Comparison of ENCODE assay signal across 8 mouse cellular contexts in genomic region chr2:6483081-6483992, GRCm38 (mm10).
A peak's percentile ranks its signal among the peaks of the same experiment; 100 is the strongest.
DNase-seq lines count a peak whose midpoint lies in the region; ATAC-seq and TF ChIP-seq lines count a peak whose summit lies in the region.

No protein-coding gene starts in this region.

- TF ChIP-seq CTCF in Patski (IDR thresholded peaks at IDR 0.05) = no peak

- in situ Hi-C loops in Patski (cut with MboI; ENCODE audit: low pct_unique_long_range_greater_than_20kb) = no loop called here

- H3K9me3 ChIP-seq in heart, embryonic 16.5 days (replicated peaks; ENCODE audit: control insufficient read depth, low read length) = no peaks in the 10 kb centered on the region
- no peaks in the 10 kb centered on the region for H3K9me3 ChIP-seq in kidney, embryonic 16.5 days (ENCODE audit: low read length)
- H3K9me3 ChIP-seq in midbrain, embryonic 11.5 days (ENCODE audit: control insufficient read depth, low read length) = no peaks in the 10 kb centered on the region

- peak; percentile 71 for ATAC-seq in Patski
- ATAC-seq in heart, embryonic 16.5 days (replicated peaks; ENCODE audit: extremely low read depth, insufficient read depth, low FRiP score) = peak; percentile 84
- peak; percentile 68 for ATAC-seq in kidney, embryonic 16.5 days (ENCODE audit: low FRiP score, low TSS enrichment)
- peak; percentile 78 for ATAC-seq in midbrain, embryonic 11.5 days (ENCODE audit: low FRiP score)

- WGBS in heart, embryonic 16.5 days = 25% methylated on average over 8 of the region's 8 CpGs
- WGBS in kidney, embryonic 16.5 days = 27% methylated on average over 8 of the region's 8 CpGs
- 45% methylated on average over 8 of the region's 8 CpGs for WGBS in midbrain, embryonic 11.5 days

- no peak overlapping the region for H3K4me2 ChIP-seq in heart, embryonic 16.5 days (ENCODE audit: low read depth, low read length)
- no peak overlapping the region for H3K4me2 ChIP-seq in kidney, embryonic 16.5 days (replicated peaks; ENCODE audit: low read depth, low read length)
- no peak overlapping the region for H3K4me2 ChIP-seq in midbrain, embryonic 11.5 days

- peaks cover 37% of the 10 kb centered on the region for H3K4me1 ChIP-seq in heart, embryonic 16.5 days (ENCODE audit: control insufficient read depth, insufficient read depth, low read length)
- peaks cover 22% of the 10 kb centered on the region for H3K4me1 ChIP-seq in kidney, embryonic 16.5 days (ENCODE audit: insufficient read depth, low read length)
- peaks cover 8% of the 10 kb centered on the region; the same call in 1 of the 2 replicates for H3K4me1 ChIP-seq in midbrain, embryonic 11.5 days (ENCODE audit: control insufficient read depth, insufficient read depth, low read length)

- DNase-seq in Patski (ENCODE audit: low read depth, low spot score) = no peak
- DNase-seq in fibroblast of lung, adult 2 months (ENCODE audit: low read depth) = peak; percentile 21
- peak; percentile 88 for DNase-seq in midbrain, embryonic 11.5 days (ENCODE audit: low spot score, missing footprints)
- DNase-seq in thymus, postnatal 36 days = no peak
- DNase-seq in spleen, adult 18-20 months = no peak
- no peak for DNase-seq in frontal cortex, postnatal 25 days (ENCODE audit: low spot score in 2 of 2)

- H3K4me3 ChIP-seq in heart, embryonic 16.5 days (ENCODE audit: low read length) = no peak overlapping the region
- H3K4me3 ChIP-seq in kidney, embryonic 16.5 days (ENCODE audit: low read length) = no peak overlapping the region
- H3K4me3 ChIP-seq in midbrain, embryonic 11.5 days (ENCODE audit: low read depth, low read length) = no peak overlapping the region

- H3K27me3 ChIP-seq in Patski = no peaks in the 10 kb centered on the region
- H3K27me3 ChIP-seq in heart, embryonic 16.5 days (ENCODE audit: control insufficient read depth, insufficient read depth, low read length) = no peaks in the 10 kb centered on the region
- H3K27me3 ChIP-seq in kidney, embryonic 16.5 days (ENCODE audit: insufficient read depth, low read length) = no peaks in the 10 kb centered on the region
- no peaks in the 10 kb centered on the region for H3K27me3 ChIP-seq in midbrain, embryonic 11.5 days (ENCODE audit: control insufficient read depth, insufficient read depth, low read length)

- H3K36me3 ChIP-seq in heart, embryonic 16.5 days (ENCODE audit: control insufficient read depth, insufficient read depth) = no peaks in the 10 kb centered on the region
- no peaks in the 10 kb centered on the region for H3K36me3 ChIP-seq in kidney, embryonic 16.5 days (ENCODE audit: insufficient read depth, low read length)
- H3K36me3 ChIP-seq in midbrain, embryonic 11.5 days (ENCODE audit: control insufficient read depth, insufficient read depth, low read length) = no peaks in the 10 kb centered on the region

- POLR2A ChIA-PET in Patski (lab: Charles Lee) = no interaction called here

- CTCF ChIA-PET in Patski (lab: Charles Lee) = interaction anchor here (0.9 to 4.1 kb wide), 2 partner anchors 14 to 18 kb away, joined by 3 to 15 read pairs; no protein-coding TSS in a partner anchor

- H3K27ac ChIP-seq in heart, embryonic 16.5 days (ENCODE audit: low read length) = peak overlapping the region; percentile 62
- 0 out of 2 replicates have a peak overlapping the region, but pooled peaks have one; percentile 5 for H3K27ac ChIP-seq in kidney, embryonic 16.5 days (ENCODE audit: low read length)
- H3K27ac ChIP-seq in midbrain, embryonic 11.5 days (ENCODE audit: low read depth, low read length) = no peak overlapping the region; the same call in 1 of the 2 replicates

- H3K9ac ChIP-seq in heart, embryonic 16.5 days (ENCODE audit: low read length) = peak overlapping the region; percentile 34
- no peak overlapping the region for H3K9ac ChIP-seq in kidney, embryonic 16.5 days (replicated peaks; ENCODE audit: low read length)
- H3K9ac ChIP-seq in midbrain, embryonic 11.5 days (ENCODE audit: low read length) = no peak overlapping the region

Comparison
In these comparisons a context has a peak if more than half of its experiments do, and no peak if none do; other contexts are left out.
1. DNase-seq: peak in fibroblast of lung, adult 2 months (single experiment) and midbrain, embryonic 11.5 days (single experiment); none in Patski (single experiment), thymus, postnatal 36 days (0 of 2), spleen, adult 18-20 months (0 of 2) and frontal cortex, postnatal 25 days (0 of 2).
2. Peak in every context shown above with its lines, with median percentiles within 50 percentile points of each other: ATAC-seq.